Mouse (Mus musculus) kidney, embryonic 16.5 days (tissue): Measurements from ENCODE around the gene Pgap1. TPM values are rescaled to one million over a fixed set of nuclear protein-coding genes. Genes with fewer than 3 reads are reported as not detected.

Experiments
- ATAC-seq: fragments of 200-750 bp; cut with Nextera tagmentation; 2 replicates; pipeline ENCODE4 v1.8.0; 2017; ENCODE audit warnings: moderate TSS enrichment; ENCODE audit not compliant: low FRiP score, low TSS enrichment
- H3K27ac ChIP-seq: fragments of 300-500 bp; sonication (generic); 2 replicates; pipeline ENCODE4 v1.5.1; 2014; ENCODE audit warnings: low read length
- H3K27me3 ChIP-seq: fragments of 300-500 bp; sonication (generic); 2 replicates; pipeline ENCODE4 v1.6.1; 2014; ENCODE audit warnings: low read length, control low read depth, mixed read lengths; ENCODE audit not compliant: insufficient read depth
- H3K36me3 ChIP-seq: fragments of 300-500 bp; sonication (generic); 2 replicates; pipeline ENCODE4 v1.6.1; 2014; ENCODE audit warnings: low read length, control low read depth, mixed read lengths; ENCODE audit not compliant: insufficient read depth
- H3K4me1 ChIP-seq: fragments of 300-500 bp; sonication (generic); 2 replicates; pipeline ENCODE4 v1.6.1; 2014; ENCODE audit warnings: low read length, control low read depth, mixed read lengths; ENCODE audit not compliant: insufficient read depth
- H3K4me2 ChIP-seq: fragments of 300-500 bp; sonication (generic); replicated peaks from 2 replicates; pipeline ENCODE4 v1.6.1; 2014; ENCODE audit warnings: low read depth, low read length
- H3K4me3 ChIP-seq: fragments of 300-500 bp; sonication (generic); 2 replicates; pipeline ENCODE4 v1.5.1; 2014; ENCODE audit warnings: mild to moderate bottlenecking, low read length
- H3K9ac ChIP-seq: fragments of 300-500 bp; sonication (generic); replicated peaks from 2 replicates; pipeline ENCODE4 v1.6.1; 2014; ENCODE audit warnings: low read length
- H3K9me3 ChIP-seq: fragments of 300-500 bp; sonication (generic); 2 replicates; pipeline ENCODE4 v1.6.1; 2016; ENCODE audit warnings: low read length, control low read depth
- WGBS: fragments of 180-500 bp; shearing (Covaris S2); extraction: QIAGEN DNeasy Blood & Tissue Kit; methylation state at CpG from one replicate; pipeline ENCODE4 v1.1.7; 2014; 5-methylcytosine and 5-hydroxymethylcytosine counted together
- polyA plus RNA-seq: library from polyadenylated mRNA; unstranded; fragments of >200 nt; fragmentation: Nextera tagmentation; extraction: Ambion mirVana; gene quantifications from 2 replicates; pipeline ENCODE4 v1.2.1, GENCODE M21; 2015

Pgap1 gene
- polyA plus RNA-seq, 1 experiment from 2014 or later, result 7.4 TPM

DNA sequence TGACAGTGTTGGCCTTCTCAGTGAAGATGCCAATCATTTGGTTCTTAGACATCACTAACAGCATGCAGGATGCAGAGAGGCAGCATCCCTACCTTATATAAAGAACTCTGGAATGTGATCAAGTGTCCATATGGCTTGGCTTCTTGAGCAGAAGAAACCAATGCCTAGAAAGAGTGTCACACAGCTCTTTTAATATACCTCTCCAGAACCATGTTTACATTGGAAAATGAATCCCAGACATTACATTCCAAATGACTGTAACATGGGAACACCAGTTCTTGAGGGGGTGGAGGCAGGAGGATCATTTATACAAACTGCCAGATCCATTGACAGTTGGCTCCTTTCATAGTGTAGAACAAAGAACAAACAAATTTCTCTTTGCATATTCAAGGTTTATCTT is 88.8 kb downstream of the Pgap1 start:
- Histone ChIP-seq H3K27ac (no peak overlapping the region), H3K4me1 (no peaks in the 10 kb centered on the region), H3K9me3 (no peaks in the 10 kb centered on the region), H3K4me3 (no peak overlapping the region), H3K36me3 (no peaks in the 10 kb centered on the region), H3K27me3 (no peaks in the 10 kb centered on the region), H3K9ac (no peak overlapping the region), H3K4me2 (no peak overlapping the region)
- no peak for ATAC-seq

- H3K36me3 ChIP-seq, result no peaks in the 10 kb centered on the region
- H3K4me3 ChIP-seq, result no peak overlapping the region
- no peaks in the 10 kb centered on the region for H3K9me3 ChIP-seq
- no peak overlapping the region for H3K27ac ChIP-seq
- no peaks in the 10 kb centered on the region for H3K27me3 ChIP-seq
- ATAC-seq, result no peak
- 96% methylated on average over 1 of the region's 1 CpGs for WGBS
- no peak overlapping the region for H3K4me2 ChIP-seq
- H3K9ac ChIP-seq, result no peak overlapping the region
- no peaks in the 10 kb centered on the region for H3K4me1 ChIP-seq
These were observed 90.1 kb downstream of the Pgap1 start for GRCm38 (mm10) chr1:54467366-54467765.

GRCm38 (mm10) chr1:54452116-54452515 is 105.4 kb downstream of the Pgap1 start:
- H3K4me2 ChIP-seq, result no peak overlapping the region
- ATAC-seq, result no peak
- 83% methylated on average over 2 of the region's 2 CpGs for WGBS
- H3K27me3 ChIP-seq, result no peaks in the 10 kb centered on the region
- H3K9ac ChIP-seq, result no peak overlapping the region
- no peaks in the 10 kb centered on the region for H3K4me1 ChIP-seq
- H3K27ac ChIP-seq, result no peak overlapping the region
- no peaks in the 10 kb centered on the region for H3K9me3 ChIP-seq
- no peak overlapping the region for H3K4me3 ChIP-seq
- no peaks in the 10 kb centered on the region for H3K36me3 ChIP-seq

GRCm38 (mm10) chr1:54448833-54449232 is 108.7 kb downstream of the Pgap1 start:
- Histone ChIP-seq H3K27me3 (no peaks in the 10 kb centered on the region), H3K27ac (no peak overlapping the region), H3K4me1 (no peaks in the 10 kb centered on the region), H3K36me3 (no peaks in the 10 kb centered on the region), H3K9ac (no peak overlapping the region), H3K4me2 (no peak overlapping the region), H3K4me3 (no peak overlapping the region), H3K9me3 (no peaks in the 10 kb centered on the region)
- no peak for ATAC-seq
- WGBS, result 80% methylated on average over 4 of the region's 4 CpGs

GRCm38 (mm10) chr1:54443641-54444040 is 113.8 kb downstream of the Pgap1 start:
- Histone ChIP-seq H3K27me3 (0 out of 2 replicates have a peak, but pooled peaks cover 5% of the 10 kb centered on the region), H3K9ac (no peak overlapping the region), H3K36me3 (no peaks in the 10 kb centered on the region), H3K4me2 (no peak overlapping the region), H3K27ac (no peak overlapping the region), H3K4me3 (no peak overlapping the region), H3K9me3 (no peaks in the 10 kb centered on the region), H3K4me1 (no peaks in the 10 kb centered on the region)
- WGBS, result 55% methylated on average over 7 of the region's 7 CpGs
- ATAC-seq, result no peak

GRCm38 (mm10) chr1:54439080-54439476 is 118.4 kb downstream of the Pgap1 start:
- H3K9me3 ChIP-seq, result no peaks in the 10 kb centered on the region
- peak overlapping the region; percentile 33 for H3K4me2 ChIP-seq
- peak overlapping the region; percentile 87 for H3K4me3 ChIP-seq
- H3K36me3 ChIP-seq, result no peaks in the 10 kb centered on the region
- peak overlapping the region; percentile 97 for H3K9ac ChIP-seq
- H3K27me3 ChIP-seq, result 0 out of 2 replicates have a peak, but pooled peaks cover 5% of the 10 kb centered on the region
- ATAC-seq, result no peak; the same call in 1 of the 2 replicates
- H3K4me1 ChIP-seq, result 0 out of 2 replicates have a peak, but pooled peaks cover 9% of the 10 kb centered on the region
- H3K27ac ChIP-seq, result no peak overlapping the region
- 60% methylated on average over 3 of the region's 3 CpGs for WGBS

DNA sequence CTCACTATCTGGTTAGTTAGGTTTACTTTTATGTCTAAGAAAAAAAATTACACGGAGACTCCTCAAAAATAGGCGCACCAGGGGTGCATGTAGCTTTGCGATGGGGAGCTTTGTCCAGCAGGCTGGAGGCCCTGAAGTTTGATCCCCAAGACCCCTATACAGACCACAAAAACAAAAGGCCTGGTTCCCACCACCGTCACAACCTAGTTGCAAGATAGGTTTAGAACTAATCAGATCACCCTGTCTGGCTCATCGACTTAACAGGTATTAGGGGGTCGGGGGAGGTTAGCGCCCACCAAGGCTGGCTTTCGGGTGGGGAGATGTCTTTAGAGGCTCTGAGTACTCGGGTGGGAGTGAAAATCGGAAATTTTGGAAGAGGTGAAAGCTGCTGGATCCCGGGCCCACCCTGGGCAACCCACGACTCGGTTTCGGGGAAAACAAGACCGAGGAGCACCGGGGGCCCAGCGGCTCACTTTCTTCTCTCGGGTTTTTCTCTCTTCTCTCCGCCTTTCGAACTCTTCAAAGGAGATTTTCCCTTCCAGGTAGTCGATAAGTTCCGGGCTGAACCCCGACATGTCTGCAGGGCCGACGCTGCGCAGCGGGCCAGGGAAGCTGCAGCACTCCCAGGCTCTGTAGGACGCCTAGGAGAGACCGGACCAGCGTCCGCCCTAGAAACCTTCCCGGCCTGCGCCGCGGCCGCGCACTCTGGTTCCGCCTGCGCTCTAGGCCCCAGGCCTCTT is 119.0 kb downstream of the Pgap1 start, which contains the start of gene Gtf3c3:
Gene Gtf3c3, minus strand, starts transcription at position 632 of the 740 bp plus-strand sequence.
- Histone ChIP-seq H3K27ac (no peak within 1 kb of the TSS), H3K4me2 (peak within 1 kb of the TSS; percentile 85), H3K36me3 (peaks cover 2% of the 10 kb centered on the region; the same call in 1 of the 2 replicates), H3K4me1 (0 out of 2 replicates have a peak, but pooled peaks cover 9% of the 10 kb centered on the region), H3K4me3 (peak within 1 kb of the TSS; percentile 87), H3K9me3 (no peaks in the 10 kb centered on the region), H3K9ac (peak within 1 kb of the TSS; percentile 97), H3K27me3 (0 out of 2 replicates have a peak, but pooled peaks cover 3% of the 10 kb centered on the region)
- WGBS, result 3% methylated on average over 39 of the region's 39 CpGs
- peak; percentile 100 for ATAC-seq

Other genes starting within 250 kb of the Pgap1 start
- gene Gtf3c3, start 118.7 kb downstream of the Pgap1 start, polyA plus RNA-seq, result 25.7 and 28.1 TPM in 2 replicates